Mouse (Mus musculus): ENCODE data around the gene Nup214. TPM values are rescaled to one million over a fixed set of nuclear protein-coding genes. Genes with fewer than 3 reads are reported as not detected.

Nup214 gene
- total RNA-seq, 1 experiment = 74.3 TPM

GRCm38 (mm10) chr2:31948392-31948791, 25.8 kb upstream of the Nup214 start:
- no peak overlapping the region for H3K4me3 ChIP-seq (ENCODE audit: insufficient read depth in 1 of 2, low read depth in 1 of 2, low read length in 2 of 2, poor library complexity in 1 of 2, severe bottlenecking in 1 of 2)
- H3K36me3 ChIP-seq (ENCODE audit: control insufficient read depth, insufficient read depth, low read length, poor library complexity, severe bottlenecking) = peaks cover 2% of the 10 kb centered on the region; the same call in 1 of the 2 replicates
- TF ChIP-seq MAFK (IDR thresholded peaks at IDR 0.05; ENCODE audit: insufficient read depth, low read depth, low read length) = no peak
- TF ChIP-seq ZC3H11A (IDR thresholded peaks at IDR 0.05; ENCODE audit: borderline replicate concordance, low read depth, low read length) = no peak
- no peak for TF ChIP-seq ZNF384 (IDR thresholded peaks at IDR 0.05; ENCODE audit: low read depth, low read length)
- TF ChIP-seq CHD2 (IDR thresholded peaks at IDR 0.05; ENCODE audit: low read depth, low read length) = no peak
- no peak for TF ChIP-seq HCFC1 (IDR thresholded peaks at IDR 0.05; ENCODE audit: borderline replicate concordance, insufficient read depth, low read length)
- no peak overlapping the region for H3K27ac ChIP-seq (ENCODE audit: insufficient read depth, low read depth, low read length, poor library complexity, severe bottlenecking)
- DNase-seq (ENCODE audit: low read depth, low spot score) = no peak
- in situ Hi-C loops (cut with MboI; ENCODE audit: low sequenced_read_pairs in 2 of 2, unreplicated experiment in 2 of 2) = no loop called here
- no peaks in the 10 kb centered on the region for H3K9me3 ChIP-seq (ENCODE audit: control insufficient read depth, insufficient read depth, low read depth, low read length)
- H3K4me1 ChIP-seq (ENCODE audit: control insufficient read depth in 2 of 2, insufficient read depth in 2 of 2, low read length in 2 of 2, poor library complexity in 1 of 2) = peaks cover 0 to 3% of the 10 kb centered on the region in 2 experiments; a peak in 1 of 4 replicates
- H3K9ac ChIP-seq (ENCODE audit: insufficient read depth, low read depth, low read length, poor library complexity, severe bottlenecking) = no peak overlapping the region

- no peak overlapping the region for H3K27ac ChIP-seq (ENCODE audit: insufficient read depth, low read depth, low read length, poor library complexity, severe bottlenecking)
Observed at GRCm38 (mm10) chr2:31948801-31949200, 25.4 kb upstream of the Nup214 start.

GRCm38 (mm10) chr2:31950058-31950871, 24.0 kb upstream of the Nup214 start, which contains the start of gene Aif1l:
TSS of gene Aif1l (plus strand) at chr2:31950139.
- peaks cover 2% of the 10 kb centered on the region; the same call in 1 of the 2 replicates for H3K36me3 ChIP-seq (ENCODE audit: control insufficient read depth, insufficient read depth, low read length, poor library complexity, severe bottlenecking)
- peaks cover 0 to 3% of the 10 kb centered on the region in 2 experiments; a peak in 1 of 4 replicates for H3K4me1 ChIP-seq (ENCODE audit: control insufficient read depth in 2 of 2, insufficient read depth in 2 of 2, low read length in 2 of 2, poor library complexity in 1 of 2)
- no peaks in the 10 kb centered on the region for H3K9me3 ChIP-seq (ENCODE audit: control insufficient read depth, insufficient read depth, low read depth, low read length)
- H3K9ac ChIP-seq (ENCODE audit: insufficient read depth, low read depth, low read length, poor library complexity, severe bottlenecking) = peak within 1 kb of the TSS; percentile 73
- peak; percentile 45 for DNase-seq (ENCODE audit: low read depth, low spot score)
- H3K27ac ChIP-seq (ENCODE audit: insufficient read depth, low read depth, low read length, poor library complexity, severe bottlenecking) = no peak within 1 kb of the TSS
- TF ChIP-seq HCFC1 (IDR thresholded peaks at IDR 0.05; ENCODE audit: borderline replicate concordance, insufficient read depth, low read length) (no peak), MAFK (IDR thresholded peaks at IDR 0.05; ENCODE audit: insufficient read depth, low read depth, low read length) (no peak), CHD2 (IDR thresholded peaks at IDR 0.05; ENCODE audit: low read depth, low read length) (no peak), ZC3H11A (IDR thresholded peaks at IDR 0.05; ENCODE audit: borderline replicate concordance, low read depth, low read length) (no peak), ZNF384 (IDR thresholded peaks at IDR 0.05; ENCODE audit: low read depth, low read length) (no peak)
- in situ Hi-C loops (cut with MboI; ENCODE audit: low sequenced_read_pairs in 2 of 2, unreplicated experiment in 2 of 2) = no loop called here
- peak within 1 kb of the TSS; percentile 78 to 82 for H3K4me3 ChIP-seq (ENCODE audit: insufficient read depth in 1 of 2, low read depth in 1 of 2, low read length in 2 of 2, poor library complexity in 1 of 2, severe bottlenecking in 1 of 2)

More at GRCm38 (mm10) chr2:31948801-31949200, 25.4 kb upstream of the Nup214 start:
- Histone ChIP-seq H3K4me3 (ENCODE audit: insufficient read depth in 1 of 2, low read depth in 1 of 2, low read length in 2 of 2, poor library complexity in 1 of 2, severe bottlenecking in 1 of 2) (no peak overlapping the region), H3K9me3 (ENCODE audit: control insufficient read depth, insufficient read depth, low read depth, low read length) (no peaks in the 10 kb centered on the region), H3K9ac (ENCODE audit: insufficient read depth, low read depth, low read length, poor library complexity, severe bottlenecking) (no peak overlapping the region), H3K36me3 (ENCODE audit: control insufficient read depth, insufficient read depth, low read length, poor library complexity, severe bottlenecking) (peaks cover 2% of the 10 kb centered on the region; the same call in 1 of the 2 replicates), H3K4me1 (ENCODE audit: control insufficient read depth in 2 of 2, insufficient read depth in 2 of 2, low read length in 2 of 2, poor library complexity in 1 of 2) (peaks cover 0 to 3% of the 10 kb centered on the region in 2 experiments; a peak in 1 of 4 replicates)
- no peak for DNase-seq (ENCODE audit: low read depth, low spot score)
- in situ Hi-C loops (cut with MboI; ENCODE audit: low sequenced_read_pairs in 2 of 2, unreplicated experiment in 2 of 2) = no loop called here
- TF ChIP-seq MAFK (IDR thresholded peaks at IDR 0.05; ENCODE audit: insufficient read depth, low read depth, low read length) (no peak), CHD2 (IDR thresholded peaks at IDR 0.05; ENCODE audit: low read depth, low read length) (no peak), ZC3H11A (IDR thresholded peaks at IDR 0.05; ENCODE audit: borderline replicate concordance, low read depth, low read length) (no peak)

- Histone ChIP-seq H3K9me3 (ENCODE audit: control insufficient read depth, insufficient read depth, low read depth, low read length) (no peaks in the 10 kb centered on the region), H3K27ac (ENCODE audit: insufficient read depth, low read depth, low read length, poor library complexity, severe bottlenecking) (no peak overlapping the region), H3K36me3 (ENCODE audit: control insufficient read depth, insufficient read depth, low read length, poor library complexity, severe bottlenecking) (peaks cover 2% of the 10 kb centered on the region; the same call in 1 of the 2 replicates), H3K9ac (ENCODE audit: insufficient read depth, low read depth, low read length, poor library complexity, severe bottlenecking) (peak overlapping the region; percentile 73; the same call in 1 of the 2 replicates), H3K4me1 (ENCODE audit: control insufficient read depth in 2 of 2, insufficient read depth in 2 of 2, low read length in 2 of 2, poor library complexity in 1 of 2) (peaks cover 0 to 6% of the 10 kb centered on the region in 2 experiments; a peak in 1 of 4 replicates), H3K4me3 (ENCODE audit: insufficient read depth in 1 of 2, low read depth in 1 of 2, low read length in 2 of 2, poor library complexity in 1 of 2, severe bottlenecking in 1 of 2) (peak overlapping the region; percentile 78 to 82; a peak in 3 of 4 replicates)
- in situ Hi-C loops (cut with MboI; ENCODE audit: low sequenced_read_pairs in 2 of 2, unreplicated experiment in 2 of 2) = no loop called here
- no peak for DNase-seq (ENCODE audit: low read depth, low spot score)
- no peak for TF ChIP-seq ZNF384 (IDR thresholded peaks at IDR 0.05; ENCODE audit: low read depth, low read length)
- no peak for TF ChIP-seq HCFC1 (IDR thresholded peaks at IDR 0.05; ENCODE audit: borderline replicate concordance, insufficient read depth, low read length)
- TF ChIP-seq CHD2 (IDR thresholded peaks at IDR 0.05; ENCODE audit: low read depth, low read length) = no peak
- no peak for TF ChIP-seq ZC3H11A (IDR thresholded peaks at IDR 0.05; ENCODE audit: borderline replicate concordance, low read depth, low read length)
- no peak for TF ChIP-seq MAFK (IDR thresholded peaks at IDR 0.05; ENCODE audit: insufficient read depth, low read depth, low read length)
Observed at GRCm38 (mm10) chr2:31950966-31951365, 23.3 kb upstream of the Nup214 start.

All from ES-E14 (cell line).